Mouse (Mus musculus) lung, adult 2 months (tissue): ENCODE measurements around the gene Sycp3.

Source experiments
- CTCF ChIP-seq: fragments of 200-500 bp; IDR thresholded peaks from 2 replicates; pipeline ENCODE4 v1.5.1; 2011; ENCODE audit warnings: mild to moderate bottlenecking, low read length, control low read depth; ENCODE audit not compliant: insufficient read depth
- POLR2A ChIP-seq: fragments of 200-500 bp; IDR thresholded peaks from 2 replicates; pipeline ENCODE4 v1.6.1; 2011; ENCODE audit warnings: low read depth, mild to moderate bottlenecking, control low read depth, low read length, borderline replicate concordance; ENCODE audit errors: extremely low read depth

- TF ChIP-seq POLR2A (no peak), CTCF (no peak)
Observed at GRCm38 (mm10) chr10:88496864-88497564, 37.6 kb downstream of the Sycp3 start.
